Mouse (Mus musculus): ENCODE measurements around the gene Zyg11b. TPM values are rescaled to one million over a fixed set of nuclear protein-coding genes. Genes with fewer than 3 reads are reported as not detected.

Zyg11b gene
- polyA plus RNA-seq, 1 experiment from 2014 or later = 14.6 TPM

DNA sequence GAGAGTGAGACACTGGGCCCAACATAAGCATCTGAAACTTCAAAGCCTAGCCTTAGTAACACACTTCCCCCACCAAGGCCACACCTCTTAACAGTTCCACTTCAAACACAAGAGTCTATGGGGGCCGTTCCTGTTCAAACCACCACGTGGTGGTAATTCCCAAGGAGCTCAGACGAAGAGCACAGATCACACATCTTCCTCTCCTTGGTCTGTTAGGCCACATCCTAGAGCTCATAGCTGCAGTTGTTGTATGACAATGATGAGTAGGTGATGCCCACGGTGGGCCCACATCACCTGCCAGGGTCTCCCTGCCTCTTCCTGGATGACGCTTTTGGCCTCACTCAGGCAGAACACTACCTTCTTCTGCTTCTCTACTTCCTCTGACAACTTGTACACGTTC lies 9.8 kb upstream of the Zyg11b start:
- WGBS = 67% methylated on average over 6 of the region's 6 CpGs
- no peaks in the 10 kb centered on the region for H3K36me3 ChIP-seq (ENCODE audit: control insufficient read depth, insufficient read depth, low read length)
- no peak for DNase-seq (ENCODE audit: low spot score)
- no peaks in the 10 kb centered on the region for H3K4me1 ChIP-seq (ENCODE audit: control insufficient read depth, insufficient read depth, low read length)
- H3K27ac ChIP-seq (replicated peaks; ENCODE audit: low read depth, low read length) = no peak overlapping the region
- H3K27me3 ChIP-seq (ENCODE audit: control insufficient read depth, insufficient read depth, low read length) = no peaks in the 10 kb centered on the region
- no peaks in the 10 kb centered on the region for H3K9me3 ChIP-seq (ENCODE audit: control insufficient read depth, low read length)
- H3K4me3 ChIP-seq (ENCODE audit: low read depth, low read length) = no peak overlapping the region
- no peak overlapping the region for H3K9ac ChIP-seq (ENCODE audit: low read length)
- no peak for ATAC-seq (ENCODE audit: insufficient number of reproducible peaks, low FRiP score, low TSS enrichment, low read depth)
- H3K4me2 ChIP-seq (ENCODE audit: low read depth, severe bottlenecking) = no peak overlapping the region

- Histone ChIP-seq H3K4me3 (ENCODE audit: low read depth, low read length) (no peak overlapping the region), H3K27me3 (ENCODE audit: control insufficient read depth, insufficient read depth, low read length) (no peaks in the 10 kb centered on the region), H3K36me3 (ENCODE audit: control insufficient read depth, insufficient read depth, low read length) (no peaks in the 10 kb centered on the region), H3K9ac (ENCODE audit: low read length) (no peak overlapping the region), H3K4me2 (ENCODE audit: low read depth, severe bottlenecking) (no peak overlapping the region), H3K27ac (replicated peaks; ENCODE audit: low read depth, low read length) (no peak overlapping the region), H3K9me3 (ENCODE audit: control insufficient read depth, low read length) (no peaks in the 10 kb centered on the region), H3K4me1 (ENCODE audit: control insufficient read depth, insufficient read depth, low read length) (peaks cover 3% of the 10 kb centered on the region; the same call in 1 of the 2 replicates)
- ATAC-seq (ENCODE audit: insufficient number of reproducible peaks, low FRiP score, low TSS enrichment, low read depth) (no peak), DNase-seq (ENCODE audit: low spot score) (no peak)
- WGBS = 81% methylated on average over 5 of the region's 5 CpGs
These were observed 1.5 kb upstream of the Zyg11b start for GRCm38 (mm10) chr4:108302296-108302890.

DNA sequence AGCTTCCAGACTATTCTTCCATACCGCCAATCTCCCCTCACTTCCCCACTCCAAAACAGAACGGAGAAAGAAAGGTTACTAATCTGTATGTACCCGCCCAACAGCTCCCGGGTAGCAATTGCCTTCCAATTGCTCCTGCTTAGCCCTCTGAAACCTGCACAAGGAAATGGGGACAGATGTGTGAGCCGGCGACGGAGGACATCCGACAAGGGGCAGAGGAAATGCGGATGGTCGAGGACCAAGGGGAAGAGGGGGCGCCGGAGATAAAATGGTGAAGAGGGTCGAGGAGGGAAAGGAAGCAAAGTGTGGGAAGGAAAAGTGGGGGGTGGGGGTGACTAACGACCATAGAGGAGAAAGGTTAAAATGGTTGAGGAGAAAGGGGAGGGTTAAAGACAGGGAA lies 630 bp downstream of the Zyg11b start:
- Histone ChIP-seq H3K27ac (replicated peaks; ENCODE audit: low read depth, low read length) (peak overlapping the region; percentile 30; the same call in 1 of the 2 replicates), H3K4me2 (ENCODE audit: low read depth, severe bottlenecking) (peak overlapping the region; percentile 92), H3K9me3 (ENCODE audit: control insufficient read depth, low read length) (no peaks in the 10 kb centered on the region), H3K36me3 (ENCODE audit: control insufficient read depth, insufficient read depth, low read length) (no peaks in the 10 kb centered on the region), H3K9ac (ENCODE audit: low read length) (peak overlapping the region; percentile 93), H3K4me1 (ENCODE audit: control insufficient read depth, insufficient read depth, low read length) (peaks cover 3% of the 10 kb centered on the region; the same call in 1 of the 2 replicates), H3K27me3 (ENCODE audit: control insufficient read depth, insufficient read depth, low read length) (no peaks in the 10 kb centered on the region), H3K4me3 (ENCODE audit: low read depth, low read length) (peak overlapping the region; percentile 92)
- DNase-seq (ENCODE audit: low spot score) (peak; percentile 29), ATAC-seq (ENCODE audit: insufficient number of reproducible peaks, low FRiP score, low TSS enrichment, low read depth) (no peak)
- WGBS = 2% methylated on average over 14 of the region's 14 CpGs

GRCm38 (mm10) chr4:108276973-108277372 lies 23.9 kb downstream of the Zyg11b start:
- no peak overlapping the region for H3K4me2 ChIP-seq (ENCODE audit: low read depth, severe bottlenecking)
- WGBS = 93% methylated on average over 3 of the region's 3 CpGs
- no peak overlapping the region for H3K27ac ChIP-seq (replicated peaks; ENCODE audit: low read depth, low read length)
- no peak for ATAC-seq (ENCODE audit: insufficient number of reproducible peaks, low FRiP score, low TSS enrichment, low read depth)
- H3K9me3 ChIP-seq (ENCODE audit: control insufficient read depth, low read length) = no peaks in the 10 kb centered on the region
- DNase-seq (ENCODE audit: low spot score) = no peak
- H3K4me3 ChIP-seq (ENCODE audit: low read depth, low read length) = no peak overlapping the region
- no peaks in the 10 kb centered on the region for H3K27me3 ChIP-seq (ENCODE audit: control insufficient read depth, insufficient read depth, low read length)
- H3K36me3 ChIP-seq (ENCODE audit: control insufficient read depth, insufficient read depth, low read length) = no peaks in the 10 kb centered on the region
- no peak overlapping the region for H3K9ac ChIP-seq (ENCODE audit: low read length)
- H3K4me1 ChIP-seq (ENCODE audit: control insufficient read depth, insufficient read depth, low read length) = no peaks in the 10 kb centered on the region

DNA sequence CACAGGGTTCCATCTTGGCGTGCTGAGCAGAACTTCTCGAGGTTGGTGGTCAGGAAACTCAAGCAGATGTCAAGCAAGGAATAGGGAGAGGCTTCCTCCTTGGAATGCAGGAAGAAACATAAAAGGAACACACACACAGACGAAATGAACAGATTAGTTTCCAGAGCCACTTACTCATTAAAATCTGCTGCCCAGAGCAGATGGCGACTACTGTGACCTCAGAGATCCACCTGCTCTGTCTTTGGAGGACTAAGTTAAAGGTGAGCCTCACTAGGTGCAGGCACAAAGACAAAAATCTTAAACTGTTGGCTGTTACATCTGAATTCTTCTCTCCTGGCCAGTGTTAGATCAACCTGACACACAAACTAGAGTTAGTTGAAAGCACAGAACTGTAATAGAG lies 28.6 kb downstream of the Zyg11b start:
- H3K9ac ChIP-seq (ENCODE audit: low read length) = no peak overlapping the region
- H3K27me3 ChIP-seq (ENCODE audit: control insufficient read depth, insufficient read depth, low read length) = no peaks in the 10 kb centered on the region
- no peak for DNase-seq (ENCODE audit: low spot score)
- ATAC-seq (ENCODE audit: insufficient number of reproducible peaks, low FRiP score, low TSS enrichment, low read depth) = no peak
- 78% methylated on average over 4 of the region's 4 CpGs for WGBS
- H3K4me3 ChIP-seq (ENCODE audit: low read depth, low read length) = no peak overlapping the region
- H3K27ac ChIP-seq (replicated peaks; ENCODE audit: low read depth, low read length) = no peak overlapping the region
- no peaks in the 10 kb centered on the region for H3K9me3 ChIP-seq (ENCODE audit: control insufficient read depth, low read length)
- no peaks in the 10 kb centered on the region for H3K4me1 ChIP-seq (ENCODE audit: control insufficient read depth, insufficient read depth, low read length)
- H3K4me2 ChIP-seq (ENCODE audit: low read depth, severe bottlenecking) = no peak overlapping the region
- no peaks in the 10 kb centered on the region for H3K36me3 ChIP-seq (ENCODE audit: control insufficient read depth, insufficient read depth, low read length)

DNA sequence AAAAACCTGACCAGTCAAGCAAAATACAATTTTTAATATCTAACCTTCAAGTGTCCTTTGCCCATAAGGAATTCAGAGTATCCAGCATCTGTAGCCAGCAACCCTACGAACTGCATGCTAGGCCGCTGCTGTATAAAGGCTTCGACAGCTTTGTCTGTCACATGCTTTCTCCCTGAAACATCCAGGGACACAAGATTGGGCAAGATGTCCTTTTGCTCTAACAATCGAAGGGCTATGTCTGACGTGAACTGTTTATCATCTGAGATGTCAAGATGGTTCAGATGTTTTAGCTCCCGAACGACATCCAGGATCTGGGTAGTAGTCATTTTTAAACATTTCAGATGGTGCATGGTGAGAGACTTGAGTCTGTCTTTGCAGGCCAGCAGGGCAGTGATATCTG lies 35.1 kb downstream of the Zyg11b start:
- ATAC-seq (ENCODE audit: insufficient number of reproducible peaks, low FRiP score, low TSS enrichment, low read depth) = no peak
- 92% methylated on average over 7 of the region's 7 CpGs for WGBS
- H3K36me3 ChIP-seq (ENCODE audit: control insufficient read depth, insufficient read depth, low read length) = peaks cover 3% of the 10 kb centered on the region; the same call in 1 of the 2 replicates

GRCm38 (mm10) chr4:108253317-108253716 lies 47.6 kb downstream of the Zyg11b start:
- Histone ChIP-seq H3K27me3 (ENCODE audit: control insufficient read depth, insufficient read depth, low read length) (no peaks in the 10 kb centered on the region), H3K4me3 (ENCODE audit: low read depth, low read length) (no peak overlapping the region), H3K4me1 (ENCODE audit: control insufficient read depth, insufficient read depth, low read length) (no peaks in the 10 kb centered on the region), H3K9ac (ENCODE audit: low read length) (no peak overlapping the region), H3K9me3 (ENCODE audit: control insufficient read depth, low read length) (no peaks in the 10 kb centered on the region), H3K4me2 (ENCODE audit: low read depth, severe bottlenecking) (no peak overlapping the region), H3K36me3 (ENCODE audit: control insufficient read depth, insufficient read depth, low read length) (peaks cover 11% of the 10 kb centered on the region; the same call in 1 of the 2 replicates), H3K27ac (replicated peaks; ENCODE audit: low read depth, low read length) (no peak overlapping the region)
- ATAC-seq (ENCODE audit: insufficient number of reproducible peaks, low FRiP score, low TSS enrichment, low read depth) = no peak
- 90% methylated on average over 6 of the region's 6 CpGs for WGBS
- DNase-seq (ENCODE audit: low spot score) = no peak

More for the DNA sequence above, 35.1 kb downstream of the Zyg11b start:
- Histone ChIP-seq H3K27ac (replicated peaks; ENCODE audit: low read depth, low read length) (no peak overlapping the region), H3K4me1 (ENCODE audit: control insufficient read depth, insufficient read depth, low read length) (no peaks in the 10 kb centered on the region), H3K4me2 (ENCODE audit: low read depth, severe bottlenecking) (no peak overlapping the region), H3K9me3 (ENCODE audit: control insufficient read depth, low read length) (no peaks in the 10 kb centered on the region), H3K9ac (ENCODE audit: low read length) (no peak overlapping the region), H3K27me3 (ENCODE audit: control insufficient read depth, insufficient read depth, low read length) (no peaks in the 10 kb centered on the region), H3K4me3 (ENCODE audit: low read depth, low read length) (no peak overlapping the region)
- DNase-seq (ENCODE audit: low spot score) = no peak

GRCm38 (mm10) chr4:108250501-108250900 lies 50.4 kb downstream of the Zyg11b start:
- Histone ChIP-seq H3K27ac (replicated peaks; ENCODE audit: low read depth, low read length) (no peak overlapping the region), H3K4me2 (ENCODE audit: low read depth, severe bottlenecking) (no peak overlapping the region), H3K36me3 (ENCODE audit: control insufficient read depth, insufficient read depth, low read length) (peaks cover 7% of the 10 kb centered on the region; the same call in 1 of the 2 replicates), H3K4me3 (ENCODE audit: low read depth, low read length) (no peak overlapping the region), H3K9ac (ENCODE audit: low read length) (no peak overlapping the region), H3K9me3 (ENCODE audit: control insufficient read depth, low read length) (no peaks in the 10 kb centered on the region), H3K4me1 (ENCODE audit: control insufficient read depth, insufficient read depth, low read length) (no peaks in the 10 kb centered on the region), H3K27me3 (ENCODE audit: control insufficient read depth, insufficient read depth, low read length) (no peaks in the 10 kb centered on the region)
- WGBS = 95% methylated on average over 9 of the region's 9 CpGs
- ATAC-seq (ENCODE audit: insufficient number of reproducible peaks, low FRiP score, low TSS enrichment, low read depth) (no peak), DNase-seq (ENCODE audit: low spot score) (no peak)

DNA sequence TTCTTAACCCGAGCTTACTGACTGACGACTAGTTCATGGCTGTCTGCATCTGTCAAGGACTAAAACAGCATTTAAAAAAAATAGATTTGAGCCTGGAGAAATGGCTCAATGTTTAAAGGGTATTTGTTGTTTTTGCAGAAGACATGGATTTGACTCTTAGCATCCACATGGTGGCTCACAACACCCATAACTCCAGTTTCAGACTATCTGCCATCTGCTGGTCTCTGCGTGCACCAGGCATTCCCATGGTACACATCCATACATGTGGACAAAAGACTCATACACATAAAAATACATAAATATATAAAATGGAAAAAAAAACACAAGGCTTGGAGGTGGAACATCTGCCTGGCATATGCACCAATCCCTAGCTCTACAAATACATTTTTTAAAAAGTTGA lies 51.6 kb downstream of the Zyg11b start:
- ATAC-seq (ENCODE audit: insufficient number of reproducible peaks, low FRiP score, low TSS enrichment, low read depth) = no peak
- H3K9me3 ChIP-seq (ENCODE audit: control insufficient read depth, low read length) = no peaks in the 10 kb centered on the region
- H3K4me2 ChIP-seq (ENCODE audit: low read depth, severe bottlenecking) = no peak overlapping the region
- no peak overlapping the region for H3K27ac ChIP-seq (replicated peaks; ENCODE audit: low read depth, low read length)
- 93% methylated on average over 3 of the region's 3 CpGs for WGBS
- no peaks in the 10 kb centered on the region for H3K27me3 ChIP-seq (ENCODE audit: control insufficient read depth, insufficient read depth, low read length)
- DNase-seq (ENCODE audit: low spot score) = no peak
- H3K36me3 ChIP-seq (ENCODE audit: control insufficient read depth, insufficient read depth, low read length) = peaks cover 7% of the 10 kb centered on the region; the same call in 1 of the 2 replicates
- H3K4me3 ChIP-seq (ENCODE audit: low read depth, low read length) = no peak overlapping the region
- no peaks in the 10 kb centered on the region for H3K4me1 ChIP-seq (ENCODE audit: control insufficient read depth, insufficient read depth, low read length)
- no peak overlapping the region for H3K9ac ChIP-seq (ENCODE audit: low read length)

All from limb, embryonic 11.5 days (tissue).